Mouse (Mus musculus): Measurements from ENCODE around the gene Celf1.
A peak's percentile ranks its signal among the peaks of the same experiment; 100 is the strongest.

- TF ChIP-seq CTCF (IDR thresholded peaks at IDR 0.05; ENCODE audit: extremely low read depth, insufficient read length, insufficient replicate concordance, low read depth, low read length), result no peak
- peak; percentile 61 for TF ChIP-seq POLR2A (IDR thresholded peaks at IDR 0.05; ENCODE audit: low read depth, low read length)
These were observed 22.8 kb upstream of the Celf1 start for GRCm38 (mm10) chr2:90917233-90917998.

Data from small intestine, adult 2 months (tissue).